Mouse (Mus musculus): ENCODE results near the gene Lepr. TPM values are rescaled to one million over a fixed set of nuclear protein-coding genes. Genes with fewer than 3 reads are reported as not detected.

Gene Lepr
- polyA plus RNA-seq, 1 experiment = 1.7 TPM

DNA sequence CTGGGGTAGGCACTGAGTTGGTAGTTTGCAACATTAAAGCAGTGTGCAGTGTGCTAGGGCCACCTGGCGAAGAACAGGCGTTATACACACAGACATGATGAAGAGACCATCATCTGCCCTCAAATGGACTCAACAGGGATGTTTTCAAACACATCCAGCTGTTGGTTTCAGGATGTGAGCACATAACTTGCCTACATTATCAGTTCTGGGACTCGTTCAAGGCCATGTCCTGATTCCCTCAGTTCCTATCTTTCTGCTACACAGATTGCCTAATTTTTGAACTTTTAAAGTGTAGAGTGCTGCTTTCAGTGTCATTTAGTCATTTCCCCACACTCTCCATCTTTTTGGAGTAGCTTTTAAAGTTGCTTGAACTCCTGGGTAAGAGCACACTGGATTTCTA, 34.1 kb upstream of the Lepr start:
- H3K36me3 ChIP-seq (ENCODE audit: control insufficient read depth, insufficient read depth, low read length, poor library complexity, severe bottlenecking) = no peaks in the 10 kb centered on the region
- no peak overlapping the region for H3K9ac ChIP-seq (ENCODE audit: low read depth, poor library complexity, severe bottlenecking)
- H3K4me3 ChIP-seq (ENCODE audit: low read depth, low read length) = no peak overlapping the region
- TF ChIP-seq POLR2A (IDR thresholded peaks at IDR 0.05; ENCODE audit: insufficient read depth, low read length) (no peak), CTCF (IDR thresholded peaks at IDR 0.05; ENCODE audit: low read depth, low read length) (no peak)
- H3K4me1 ChIP-seq (ENCODE audit: control insufficient read depth, insufficient read depth, low read length) = no peaks in the 10 kb centered on the region
- H3K27me3 ChIP-seq (ENCODE audit: control insufficient read depth, insufficient read depth, low read length, poor library complexity, severe bottlenecking) = no peaks in the 10 kb centered on the region
- no peak overlapping the region for H3K27ac ChIP-seq (ENCODE audit: insufficient read depth, low read length)
- H3K9me3 ChIP-seq (replicated peaks; ENCODE audit: control insufficient read depth, insufficient read depth, low read length, poor library complexity, severe bottlenecking) = no peaks in the 10 kb centered on the region

DNA sequence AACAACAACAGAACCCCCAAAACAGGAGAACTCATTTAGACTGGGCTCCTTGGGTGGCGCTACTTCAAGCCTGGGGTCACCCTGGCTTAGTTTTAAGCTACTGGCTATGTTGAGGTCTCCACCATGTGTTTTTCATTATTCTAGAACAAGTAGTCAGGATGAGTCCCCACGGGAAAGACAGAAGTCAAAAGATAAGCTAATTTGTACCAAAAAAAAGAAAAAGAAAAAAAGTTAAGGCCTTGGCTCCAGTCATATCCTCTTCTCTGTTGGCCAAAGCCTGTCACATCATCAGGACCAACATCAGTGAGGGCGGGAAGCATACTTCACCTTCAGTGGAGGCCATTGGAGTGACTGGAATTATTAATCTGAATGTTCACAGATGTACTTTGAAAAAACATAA, 32.4 kb upstream of the Lepr start:
- Histone ChIP-seq H3K4me3 (ENCODE audit: low read depth, low read length) (no peak overlapping the region), H3K9ac (ENCODE audit: low read depth, poor library complexity, severe bottlenecking) (no peak overlapping the region), H3K36me3 (ENCODE audit: control insufficient read depth, insufficient read depth, low read length, poor library complexity, severe bottlenecking) (no peaks in the 10 kb centered on the region), H3K27me3 (ENCODE audit: control insufficient read depth, insufficient read depth, low read length, poor library complexity, severe bottlenecking) (no peaks in the 10 kb centered on the region), H3K27ac (ENCODE audit: insufficient read depth, low read length) (no peak overlapping the region), H3K4me1 (ENCODE audit: control insufficient read depth, insufficient read depth, low read length) (no peaks in the 10 kb centered on the region), H3K9me3 (replicated peaks; ENCODE audit: control insufficient read depth, insufficient read depth, low read length, poor library complexity, severe bottlenecking) (no peaks in the 10 kb centered on the region)
- no peak for TF ChIP-seq CTCF (IDR thresholded peaks at IDR 0.05; ENCODE audit: low read depth, low read length)
- no peak for TF ChIP-seq POLR2A (IDR thresholded peaks at IDR 0.05; ENCODE audit: insufficient read depth, low read length)
- no peak for TF ChIP-seq EP300 (IDR thresholded peaks at IDR 0.05; ENCODE audit: insufficient read depth, low read depth, low read length)

DNA sequence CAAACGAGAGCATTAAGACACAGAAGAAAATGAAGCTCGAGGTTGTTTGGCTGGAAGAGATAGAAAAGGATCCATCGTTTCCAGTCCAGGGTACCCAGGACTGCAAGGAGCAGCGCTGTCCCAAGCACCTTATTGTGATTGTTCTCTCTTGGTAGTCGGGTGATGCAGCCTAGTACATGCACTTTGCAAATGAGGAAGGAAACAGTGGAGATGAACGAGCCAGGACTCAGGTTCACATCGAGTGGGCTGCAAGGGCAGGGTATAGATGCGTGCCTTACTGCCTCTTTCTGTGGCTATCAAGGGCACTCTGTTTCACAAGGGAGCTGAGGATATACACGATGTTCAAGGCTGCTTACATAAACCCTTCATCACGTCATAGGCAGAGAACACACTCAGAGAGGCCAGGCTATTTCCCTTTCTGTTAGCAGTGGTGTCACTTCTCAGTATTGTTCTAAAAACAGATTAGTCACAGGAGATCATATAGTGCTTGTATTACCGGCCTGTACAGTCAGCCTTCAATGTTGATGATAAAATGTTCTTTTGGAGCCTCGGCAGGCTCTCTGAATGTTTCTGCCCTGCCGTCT, 30.9 kb upstream of the Lepr start:
- H3K9me3 ChIP-seq (replicated peaks; ENCODE audit: control insufficient read depth, insufficient read depth, low read length, poor library complexity, severe bottlenecking) = no peaks in the 10 kb centered on the region

DNA sequence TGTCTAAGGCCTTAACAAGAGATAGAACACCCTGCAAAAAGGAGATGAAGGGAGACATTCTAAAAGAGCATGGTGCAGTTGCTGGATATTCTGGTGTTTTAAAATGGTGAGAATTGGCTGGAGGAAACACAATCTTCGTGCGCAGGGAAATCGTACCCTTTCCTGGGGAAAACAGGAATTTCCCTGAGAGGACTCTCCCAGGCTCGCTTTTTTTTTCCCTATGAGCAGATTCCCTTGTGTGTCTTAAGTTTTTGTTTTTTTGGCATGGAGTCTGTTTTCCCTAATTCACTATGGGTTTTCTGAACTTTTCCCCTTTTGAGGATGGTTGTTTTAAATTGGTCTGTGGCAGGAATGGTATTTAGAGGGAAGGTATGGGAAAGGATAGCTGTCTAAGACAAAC, 28.0 kb upstream of the Lepr start:
- Histone ChIP-seq H3K9ac (ENCODE audit: low read depth, poor library complexity, severe bottlenecking) (no peak overlapping the region), H3K27ac (ENCODE audit: insufficient read depth, low read length) (no peak overlapping the region), H3K36me3 (ENCODE audit: control insufficient read depth, insufficient read depth, low read length, poor library complexity, severe bottlenecking) (no peaks in the 10 kb centered on the region), H3K27me3 (ENCODE audit: control insufficient read depth, insufficient read depth, low read length, poor library complexity, severe bottlenecking) (no peaks in the 10 kb centered on the region), H3K4me1 (ENCODE audit: control insufficient read depth, insufficient read depth, low read length) (no peaks in the 10 kb centered on the region), H3K9me3 (replicated peaks; ENCODE audit: control insufficient read depth, insufficient read depth, low read length, poor library complexity, severe bottlenecking) (no peaks in the 10 kb centered on the region), H3K4me3 (ENCODE audit: low read depth, low read length) (no peak overlapping the region)
- no peak for TF ChIP-seq CTCF (IDR thresholded peaks at IDR 0.05; ENCODE audit: low read depth, low read length)

More for the DNA sequence above, 30.9 kb upstream of the Lepr start:
- no peak overlapping the region for H3K4me3 ChIP-seq (ENCODE audit: low read depth, low read length)
- H3K9ac ChIP-seq (ENCODE audit: low read depth, poor library complexity, severe bottlenecking) = no peak overlapping the region
- no peak for TF ChIP-seq CTCF (IDR thresholded peaks at IDR 0.05; ENCODE audit: low read depth, low read length)
- no peak for TF ChIP-seq EP300 (IDR thresholded peaks at IDR 0.05; ENCODE audit: insufficient read depth, low read depth, low read length)
- no peak for TF ChIP-seq POLR2A (IDR thresholded peaks at IDR 0.05; ENCODE audit: insufficient read depth, low read length)
- H3K36me3 ChIP-seq (ENCODE audit: control insufficient read depth, insufficient read depth, low read length, poor library complexity, severe bottlenecking) = no peaks in the 10 kb centered on the region
- H3K4me1 ChIP-seq (ENCODE audit: control insufficient read depth, insufficient read depth, low read length) = no peaks in the 10 kb centered on the region
- no peak overlapping the region for H3K27ac ChIP-seq (ENCODE audit: insufficient read depth, low read length)
- H3K27me3 ChIP-seq (ENCODE audit: control insufficient read depth, insufficient read depth, low read length, poor library complexity, severe bottlenecking) = no peaks in the 10 kb centered on the region

DNA sequence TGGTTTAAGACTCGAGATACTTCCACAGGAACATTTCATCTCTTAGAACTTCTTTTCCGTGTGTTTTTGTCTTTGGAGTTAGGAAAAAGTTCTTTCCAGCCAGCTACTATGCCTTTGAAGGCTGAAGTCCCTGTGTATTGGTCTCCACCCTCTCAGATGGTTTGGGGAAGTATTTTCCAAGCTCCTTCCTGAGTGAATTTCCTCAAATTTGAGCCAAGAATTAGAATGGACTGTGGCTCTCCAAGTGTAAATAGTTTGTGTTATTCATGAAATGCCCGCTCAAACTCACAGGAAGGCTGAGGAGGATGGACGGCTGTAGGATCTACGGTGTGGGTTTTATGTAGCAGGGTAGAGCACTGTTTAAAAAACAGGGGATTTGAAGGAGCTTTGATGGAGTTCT, 27.6 kb upstream of the Lepr start:
- Histone ChIP-seq H3K27ac (ENCODE audit: insufficient read depth, low read length) (no peak overlapping the region), H3K4me1 (ENCODE audit: control insufficient read depth, insufficient read depth, low read length) (no peaks in the 10 kb centered on the region), H3K36me3 (ENCODE audit: control insufficient read depth, insufficient read depth, low read length, poor library complexity, severe bottlenecking) (no peaks in the 10 kb centered on the region), H3K9ac (ENCODE audit: low read depth, poor library complexity, severe bottlenecking) (no peak overlapping the region), H3K27me3 (ENCODE audit: control insufficient read depth, insufficient read depth, low read length, poor library complexity, severe bottlenecking) (no peaks in the 10 kb centered on the region), H3K9me3 (replicated peaks; ENCODE audit: control insufficient read depth, insufficient read depth, low read length, poor library complexity, severe bottlenecking) (no peaks in the 10 kb centered on the region), H3K4me3 (ENCODE audit: low read depth, low read length) (no peak overlapping the region)
- no peak for TF ChIP-seq EP300 (IDR thresholded peaks at IDR 0.05; ENCODE audit: insufficient read depth, low read depth, low read length)
- no peak for TF ChIP-seq CTCF (IDR thresholded peaks at IDR 0.05; ENCODE audit: low read depth, low read length)

DNA sequence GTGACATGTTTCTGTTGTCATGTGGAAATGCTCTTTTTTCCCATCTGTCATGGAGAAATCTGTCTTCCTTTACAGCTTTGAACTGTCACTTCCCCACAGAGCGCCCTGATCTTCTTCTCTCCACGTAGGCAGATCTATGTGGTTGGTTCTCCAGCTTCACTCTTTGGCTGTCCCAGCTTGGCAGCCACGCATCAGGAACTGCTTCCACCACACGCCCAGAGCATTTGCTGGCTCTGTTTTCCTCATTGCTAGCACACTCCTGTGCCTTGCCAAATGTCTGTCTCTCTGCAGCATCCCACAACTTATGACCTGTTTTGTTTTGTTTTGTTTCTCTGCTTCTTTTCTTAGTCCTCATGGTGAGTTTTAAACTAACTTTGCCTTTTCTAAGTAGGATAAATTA, 24.3 kb upstream of the Lepr start:
- no peak overlapping the region for H3K9ac ChIP-seq (ENCODE audit: low read depth, poor library complexity, severe bottlenecking)
- no peaks in the 10 kb centered on the region for H3K36me3 ChIP-seq (ENCODE audit: control insufficient read depth, insufficient read depth, low read length, poor library complexity, severe bottlenecking)
- no peaks in the 10 kb centered on the region for H3K27me3 ChIP-seq (ENCODE audit: control insufficient read depth, insufficient read depth, low read length, poor library complexity, severe bottlenecking)
- no peaks in the 10 kb centered on the region for H3K4me1 ChIP-seq (ENCODE audit: control insufficient read depth, insufficient read depth, low read length)
- TF ChIP-seq EP300 (IDR thresholded peaks at IDR 0.05; ENCODE audit: insufficient read depth, low read depth, low read length) (no peak), CTCF (IDR thresholded peaks at IDR 0.05; ENCODE audit: low read depth, low read length) (no peak), POLR2A (IDR thresholded peaks at IDR 0.05; ENCODE audit: insufficient read depth, low read length) (no peak)
- no peak overlapping the region for H3K27ac ChIP-seq (ENCODE audit: insufficient read depth, low read length)
- no peaks in the 10 kb centered on the region for H3K9me3 ChIP-seq (replicated peaks; ENCODE audit: control insufficient read depth, insufficient read depth, low read length, poor library complexity, severe bottlenecking)
- no peak overlapping the region for H3K4me3 ChIP-seq (ENCODE audit: low read depth, low read length)
